Mouse (Mus musculus) lung, embryonic 16.5 days (tissue): ENCODE measurements around the gene Rapgef4. TPM values are rescaled to one million over a fixed set of nuclear protein-coding genes. Genes with fewer than 3 reads are reported as not detected.

Experiments
- ATAC-seq: fragments of 200-750 bp; cut with Nextera tagmentation; 2 replicates; pipeline ENCODE4 v1.8.0; 2017; ENCODE audit warnings: low read depth, mild to moderate bottlenecking, moderate library complexity
- H3K27ac ChIP-seq: fragments of 300-500 bp; sonication (generic); 2 replicates; pipeline ENCODE4 v1.5.1; 2014; ENCODE audit warnings: mild to moderate bottlenecking, control low read depth, low read length
- H3K27me3 ChIP-seq: fragments of 300-500 bp; sonication (generic); 2 replicates; pipeline ENCODE4 v1.6.1; 2014; ENCODE audit warnings: low read depth, low read length, mixed read lengths; ENCODE audit not compliant: control insufficient read depth, insufficient read depth
- H3K36me3 ChIP-seq: fragments of 300-500 bp; sonication (generic); 2 replicates; pipeline ENCODE4 v1.6.1; 2014; ENCODE audit warnings: low read length; ENCODE audit not compliant: control insufficient read depth, insufficient read depth
- H3K4me1 ChIP-seq: fragments of 300-500 bp; sonication (generic); replicated peaks from 2 replicates; pipeline ENCODE4 v1.6.1; 2014; ENCODE audit warnings: low read length, mixed read lengths; ENCODE audit not compliant: control insufficient read depth, insufficient read depth
- H3K4me2 ChIP-seq: fragments of 300-500 bp; sonication (generic); 2 replicates; pipeline ENCODE4 v1.6.1; 2014; ENCODE audit warnings: low read depth, low read length, control low read depth
- H3K4me3 ChIP-seq: fragments of 300-500 bp; sonication (generic); 2 replicates; pipeline ENCODE4 v1.5.1; 2014; ENCODE audit warnings: mild to moderate bottlenecking, low read length, control low read depth
- H3K9ac ChIP-seq: fragments of 300-500 bp; sonication (generic); 2 replicates; pipeline ENCODE4 v1.6.1; 2014; ENCODE audit warnings: low read length, control low read depth
- H3K9me3 ChIP-seq: fragments of 300-500 bp; sonication (generic); 2 replicates; pipeline ENCODE4 v1.6.1; 2016; ENCODE audit warnings: low read length; ENCODE audit not compliant: control insufficient read depth
- WGBS: fragments of 180-500 bp; shearing (Covaris S2); extraction: QIAGEN DNeasy Blood & Tissue Kit; methylation state at CpG from one replicate; pipeline ENCODE4 v1.1.7; 2014; 5-methylcytosine and 5-hydroxymethylcytosine counted together
- polyA plus RNA-seq: library from polyadenylated mRNA; unstranded; fragments of >200 nt; fragmentation: Nextera tagmentation; extraction: Ambion mirVana; gene quantifications from 2 replicates; pipeline ENCODE4 v1.2.1, GENCODE M21; 2015

Rapgef4 gene
- polyA plus RNA-seq, 1 experiment from 2014 or later = 3.7 TPM

DNA sequence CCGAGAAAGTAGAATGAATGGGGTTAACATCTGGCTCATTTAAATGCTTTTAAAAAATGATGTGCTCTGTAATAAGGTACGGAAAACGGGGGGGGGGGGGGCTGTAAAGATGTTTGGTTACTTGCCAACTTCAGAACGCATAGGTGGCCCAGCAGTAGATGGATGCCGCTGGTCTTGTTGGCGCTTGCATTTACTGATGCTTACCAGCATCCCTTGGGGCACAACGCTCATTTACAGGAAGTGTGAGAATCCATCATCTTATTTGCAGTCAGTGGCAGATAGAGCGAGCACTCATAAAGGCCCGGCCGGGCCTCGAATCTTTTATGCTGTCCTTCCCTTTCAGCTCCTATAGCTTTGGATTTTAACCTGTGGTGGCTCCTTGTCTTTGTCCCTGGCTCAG is 64.6 kb downstream of the Rapgef4 start:
- H3K9ac ChIP-seq = no peak overlapping the region
- ATAC-seq = no peak
- no peak overlapping the region for H3K4me2 ChIP-seq
- 56% methylated on average over 11 of the region's 11 CpGs for WGBS
- no peaks in the 10 kb centered on the region for H3K9me3 ChIP-seq
- H3K27me3 ChIP-seq = no peaks in the 10 kb centered on the region
- no peak overlapping the region for H3K4me3 ChIP-seq
- H3K36me3 ChIP-seq = no peaks in the 10 kb centered on the region
- H3K27ac ChIP-seq = no peak overlapping the region
- H3K4me1 ChIP-seq = no peaks in the 10 kb centered on the region

DNA sequence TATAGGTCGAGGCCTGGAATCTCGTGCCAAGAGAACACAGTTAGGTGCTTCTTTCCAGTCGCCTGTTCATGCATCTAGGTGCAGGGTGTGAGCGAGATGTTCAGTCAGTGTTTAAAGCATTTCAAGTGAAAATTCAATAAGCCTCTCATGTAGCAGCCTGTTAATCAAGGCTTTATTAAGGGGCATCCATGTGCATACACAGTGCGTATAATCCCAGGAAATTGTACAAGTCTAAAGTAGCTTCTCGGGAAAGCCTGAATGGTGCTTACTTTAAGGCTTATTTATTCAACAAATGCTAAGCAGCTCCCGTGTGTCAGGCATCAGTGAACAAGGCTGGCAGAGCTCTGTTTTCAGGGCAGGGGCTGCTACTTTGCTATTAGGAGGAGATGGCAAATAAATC is 69.4 kb downstream of the Rapgef4 start:
- Histone ChIP-seq H3K9me3 (no peaks in the 10 kb centered on the region), H3K27me3 (no peaks in the 10 kb centered on the region), H3K4me1 (peaks cover 5% of the 10 kb centered on the region; the same call in 1 of the 2 replicates), H3K27ac (no peak overlapping the region), H3K4me3 (no peak overlapping the region), H3K4me2 (no peak overlapping the region), H3K9ac (no peak overlapping the region), H3K36me3 (no peaks in the 10 kb centered on the region)
- WGBS = 51% methylated on average over 7 of the region's 7 CpGs
- ATAC-seq = no peak

- Histone ChIP-seq H3K4me3 (peak overlapping the region; percentile 33), H3K4me1 (peaks cover 9% of the 10 kb centered on the region; the same call in 1 of the 2 replicates), H3K9ac (peak overlapping the region; percentile 49; the same call in 1 of the 2 replicates)
These were observed 73.2 kb downstream of the Rapgef4 start for GRCm38 (mm10) chr2:72054280-72054679.

DNA sequence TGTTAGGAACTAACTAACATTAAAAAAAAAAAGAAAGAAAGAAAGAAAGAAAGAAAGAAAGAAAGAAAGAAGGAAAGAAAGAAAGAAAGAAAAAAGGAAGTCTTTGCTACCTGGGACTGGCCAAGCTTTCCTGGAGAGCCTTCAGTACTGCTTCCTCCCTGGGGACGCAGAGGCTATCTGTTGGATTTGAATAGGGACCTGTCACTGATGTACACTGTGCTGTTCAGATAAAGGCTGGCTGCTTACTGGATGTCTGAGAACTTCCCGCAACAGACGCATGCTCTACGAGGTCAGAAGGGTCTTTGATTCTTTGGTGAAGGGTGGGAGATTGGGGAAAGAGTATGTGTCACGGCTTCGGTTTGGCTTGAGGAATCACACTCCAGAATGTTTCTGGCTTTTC is 73.7 kb downstream of the Rapgef4 start:
- Histone ChIP-seq H3K4me2 (peak overlapping the region; percentile 12), H3K36me3 (no peaks in the 10 kb centered on the region), H3K27ac (peak overlapping the region; percentile 35; the same call in 1 of the 2 replicates), H3K4me1 (peaks cover 9% of the 10 kb centered on the region; the same call in 1 of the 2 replicates), H3K9me3 (no peaks in the 10 kb centered on the region), H3K9ac (no peak overlapping the region), H3K4me3 (0 out of 2 replicates have a peak overlapping the region, but pooled peaks have one; percentile 6), H3K27me3 (no peaks in the 10 kb centered on the region)
- whole genome bisulfite sequencing = 51% methylated on average over 6 of the region's 6 CpGs
- ATAC-seq = no peak

More at GRCm38 (mm10) chr2:72054280-72054679, 73.2 kb downstream of the Rapgef4 start:
- ATAC-seq = peak; percentile 82
- 43% methylated on average over 5 of the region's 5 CpGs for whole genome bisulfite sequencing
- no peaks in the 10 kb centered on the region for H3K27me3 ChIP-seq
- H3K4me2 ChIP-seq = peak overlapping the region; percentile 45
- peak overlapping the region; percentile 76 for H3K27ac ChIP-seq
- H3K36me3 ChIP-seq = no peaks in the 10 kb centered on the region
- no peaks in the 10 kb centered on the region for H3K9me3 ChIP-seq

GRCm38 (mm10) chr2:72055476-72055875 is 74.4 kb downstream of the Rapgef4 start:
- H3K4me3 ChIP-seq = no peak overlapping the region
- WGBS = 73% methylated on average over 5 of the region's 5 CpGs
- no peaks in the 10 kb centered on the region for H3K9me3 ChIP-seq
- H3K27me3 ChIP-seq = no peaks in the 10 kb centered on the region
- peak overlapping the region; percentile 8; the same call in 1 of the 2 replicates for H3K27ac ChIP-seq
- peaks cover 9% of the 10 kb centered on the region; the same call in 1 of the 2 replicates for H3K4me1 ChIP-seq
- H3K4me2 ChIP-seq = 0 out of 2 replicates have a peak overlapping the region, but pooled peaks have one; percentile 2
- H3K9ac ChIP-seq = no peak overlapping the region
- no peak for ATAC-seq
- H3K36me3 ChIP-seq = no peaks in the 10 kb centered on the region

GRCm38 (mm10) chr2:72056081-72056874 is 75.2 kb downstream of the Rapgef4 start:
- no peaks in the 10 kb centered on the region for H3K9me3 ChIP-seq
- no peak overlapping the region for H3K4me3 ChIP-seq
- peaks cover 9% of the 10 kb centered on the region; the same call in 1 of the 2 replicates for H3K4me1 ChIP-seq
- WGBS = 54% methylated on average over 11 of the region's 11 CpGs
- no peaks in the 10 kb centered on the region for H3K27me3 ChIP-seq
- no peak overlapping the region for H3K9ac ChIP-seq
- ATAC-seq = no peak
- H3K4me2 ChIP-seq = no peak overlapping the region
- H3K36me3 ChIP-seq = no peaks in the 10 kb centered on the region
- H3K27ac ChIP-seq = no peak overlapping the region

- H3K4me2 ChIP-seq = no peak overlapping the region
- H3K9ac ChIP-seq = no peak overlapping the region
- 38% methylated on average over 4 of the region's 4 CpGs for WGBS
- no peak for ATAC-seq
- no peaks in the 10 kb centered on the region for H3K36me3 ChIP-seq
- no peaks in the 10 kb centered on the region for H3K27me3 ChIP-seq
- no peaks in the 10 kb centered on the region for H3K9me3 ChIP-seq
- no peak overlapping the region for H3K27ac ChIP-seq
- 0 out of 2 replicates have a peak, but pooled peaks cover 3% of the 10 kb centered on the region for H3K4me1 ChIP-seq
- H3K4me3 ChIP-seq = no peak overlapping the region
These were observed 81.9 kb downstream of the Rapgef4 start for GRCm38 (mm10) chr2:72062931-72063330.

DNA sequence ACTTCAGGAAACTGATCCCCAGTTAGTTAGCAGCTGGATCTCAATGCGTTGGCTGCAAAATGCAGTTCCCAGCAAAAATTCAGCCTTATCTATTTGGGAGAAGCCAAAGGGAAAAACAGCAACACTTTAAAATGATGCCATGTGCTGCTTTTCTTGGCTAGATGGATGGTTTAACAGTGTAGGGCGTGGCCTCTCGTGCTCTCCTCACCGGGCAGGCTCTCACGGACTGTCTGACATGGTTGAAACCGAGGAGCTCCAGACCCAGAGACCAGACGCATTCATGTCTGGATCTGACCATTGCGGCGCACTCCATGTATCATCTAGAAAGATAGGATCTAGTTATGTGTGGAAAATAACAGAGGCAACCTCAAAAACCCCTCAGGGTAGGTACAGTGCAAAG is 87.5 kb downstream of the Rapgef4 start:
- peaks cover 13% of the 10 kb centered on the region; the same call in 1 of the 2 replicates for H3K4me1 ChIP-seq
- H3K36me3 ChIP-seq = no peaks in the 10 kb centered on the region
- H3K9ac ChIP-seq = no peak overlapping the region
- no peaks in the 10 kb centered on the region for H3K9me3 ChIP-seq
- no peak overlapping the region for H3K4me2 ChIP-seq
- WGBS = 65% methylated on average over 9 of the region's 9 CpGs
- peak; percentile 52; the same call in 1 of the 2 replicates for ATAC-seq
- no peaks in the 10 kb centered on the region for H3K27me3 ChIP-seq
- H3K27ac ChIP-seq = peak overlapping the region; percentile 41; the same call in 1 of the 2 replicates
- no peak overlapping the region for H3K4me3 ChIP-seq

- ATAC-seq = peak; percentile 54
- Histone ChIP-seq H3K4me3 (no peak overlapping the region), H3K27ac (peak overlapping the region; percentile 56), H3K9me3 (no peaks in the 10 kb centered on the region), H3K36me3 (no peaks in the 10 kb centered on the region), H3K27me3 (no peaks in the 10 kb centered on the region), H3K4me1 (peaks cover 13% of the 10 kb centered on the region; the same call in 1 of the 2 replicates), H3K9ac (no peak overlapping the region), H3K4me2 (no peak overlapping the region)
- WGBS = 48% methylated on average over 8 of the region's 8 CpGs
These were observed 89.0 kb downstream of the Rapgef4 start for GRCm38 (mm10) chr2:72070086-72070485.
